Mouse (Mus musculus) spleen, adult 2 months (tissue): ENCODE data around the gene Fth1.

Source experiments
- CTCF ChIP-seq: fragments of 200-500 bp; IDR thresholded peaks from 2 replicates; pipeline ENCODE4 v1.5.1; 2011; ENCODE audit warnings: mild to moderate bottlenecking, inconsistent platforms; ENCODE audit not compliant: insufficient read depth, insufficient read length, insufficient replicate concordance; ENCODE audit errors: extremely low read depth
- POLR2A ChIP-seq: fragments of 200-500 bp; IDR thresholded peaks from 2 replicates; pipeline ENCODE4 v1.6.1; 2011; ENCODE audit warnings: low read depth, low read length, inconsistent platforms

GRCm38 (mm10) chr19:10022414-10023303, 42.3 kb downstream of the Fth1 start:
- TF ChIP-seq CTCF (no peak), POLR2A (no peak)
